ENCODE assay signal across 20 mouse cellular contexts in genomic region chr5:100244811-100245210, GRCm38 (mm10).
DNase-seq lines count a peak whose midpoint lies in the region; ATAC-seq lines count a peak whose summit lies in the region.
"Had no signal": no experiment of that assay in that cellular context is flagged by ENCODE, and none has a peak within 500 bp of the region (broad histone marks: within the 10 kb centered on the region; RNA-seq: fewer than 3 reads in every experiment).

No protein-coding gene starts in this region.

- intact Hi-C loops in heart, postnatal 10 days (cut with DNase I) = loop anchor here (5.0 kb wide), 2 partner anchors 77 to 318 kb away; no protein-coding TSS in a partner anchor
- intact Hi-C loops in left cerebral cortex, postnatal 25 days (cut with DNase I) = loop anchor here (5.0 kb wide), 1 partner anchor 78 kb away; no protein-coding TSS in a partner anchor

- ATAC-seq in common myeloid progenitor, adult 5-6 weeks (replicated peaks; ENCODE audit: low read depth, poor library complexity, severe bottlenecking) = peak; percentile 56
- peak; percentile 82 for ATAC-seq in megakaryocyte, adult 5-6 weeks (ENCODE audit: poor library complexity, severe bottlenecking)
- ATAC-seq: CD4-positive, CD25-positive, alpha-beta regulatory T cell, adult 4 months; forebrain, embryonic 14.5 days; forebrain, embryonic 16.5 days had no signal

- DNase-seq in heart, adult 11 months = peak; percentile 3
- no peak for DNase-seq in heart, postnatal 10 days
- DNase-seq in 416B (ENCODE audit: low read depth) = peak; percentile 28
- no peak for DNase-seq in embryo, embryonic 11 days
- no peak for DNase-seq in left cerebral cortex, postnatal 25 days (ENCODE audit: low spot score in 2 of 2)
- no peak for DNase-seq in kidney, postnatal 4 days
- DNase-seq: adrenal gland, adult 2 months; adrenal gland, postnatal 10 days; adrenal gland, postnatal 25 days; cerebellum, adult 11 months; cerebellum, adult 18-20 months; cerebellum, adult 8-10 months; cerebellum, adult 9-11 months; cerebellum, postnatal 14 days; cerebellum, postnatal 36 days had no signal

Comparison
In these comparisons a context has a peak if more than half of its experiments do, and no peak if none do; other contexts are left out.
1. DNase-seq: peak in heart, adult 11 months (single experiment) and 416B (single experiment); none in heart, postnatal 10 days (0 of 2), embryo, embryonic 11 days (single experiment), left cerebral cortex, postnatal 25 days (0 of 2) and kidney, postnatal 4 days (0 of 2).